Mouse (Mus musculus): ENCODE measurements around the gene Carm1. TPM values are rescaled to one million over a fixed set of nuclear protein-coding genes. Genes with fewer than 3 reads are reported as not detected.

Gene Carm1
- polyA plus RNA-seq (2012; rRNA removed): 47.7 and 54.6 TPM in 2 replicates

DNA sequence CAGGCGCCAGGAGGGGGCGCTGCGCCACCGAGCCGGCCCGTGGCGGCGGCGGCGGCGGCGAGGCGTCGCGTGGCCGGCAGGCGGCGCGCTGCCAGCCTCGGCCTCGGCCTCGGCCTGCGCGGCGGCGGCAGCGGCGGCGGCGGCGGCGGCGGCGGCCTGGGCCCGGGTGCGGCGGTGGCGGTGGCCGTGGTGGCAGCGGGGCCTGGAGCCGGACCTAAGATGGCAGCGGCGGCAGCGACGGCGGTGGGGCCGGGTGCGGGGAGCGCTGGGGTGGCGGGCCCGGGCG is at the start of gene Carm1:
Gene Carm1 (plus strand): TSS at position 106 of the 286 bp plus-strand sequence.
- WGBS: 29% methylated on average over 52 of the region's 52 CpGs
- Histone ChIP-seq H3K4me3 (ENCODE audit: insufficient read depth, low read depth, low read length) (peak within 1 kb of the TSS; percentile 92), H3K36me3 (ENCODE audit: control insufficient read depth, insufficient read depth, low read length) (no peaks in the 10 kb centered on the region), H3K27ac (ENCODE audit: insufficient read depth, low read depth, low read length) (peak within 1 kb of the TSS; percentile 84), H3K27me3 (replicated peaks; ENCODE audit: control insufficient read depth, insufficient read depth, low read length) (no peaks in the 10 kb centered on the region), H3K4me1 (ENCODE audit: control insufficient read depth, insufficient read depth, low read length) (peaks cover 7% of the 10 kb centered on the region; the same call in 1 of the 2 replicates)
- TF ChIP-seq CTCF (conservative IDR thresholded peaks at IDR 0.05; ENCODE audit: insufficient read depth, insufficient read length, low read depth, low read length) (no peak), POLR2A (IDR thresholded peaks at IDR 0.05; ENCODE audit: low read depth, low read length) (no peak)
- no peak for DNase-seq

- no peak overlapping the region for H3K27ac ChIP-seq (ENCODE audit: insufficient read depth, low read depth, low read length)
- H3K27me3 ChIP-seq (replicated peaks; ENCODE audit: control insufficient read depth, insufficient read depth, low read length): no peaks in the 10 kb centered on the region
- 91% methylated on average over 16 of the region's 16 CpGs for WGBS
- 0 out of 2 replicates have a peak, but pooled peaks cover 4% of the 10 kb centered on the region for H3K4me1 ChIP-seq (ENCODE audit: control insufficient read depth, insufficient read depth, low read length)
- no peak for DNase-seq
- H3K36me3 ChIP-seq (ENCODE audit: control insufficient read depth, insufficient read depth, low read length): no peaks in the 10 kb centered on the region
- H3K4me3 ChIP-seq (ENCODE audit: insufficient read depth, low read depth, low read length): no peak overlapping the region
- no peak for TF ChIP-seq CTCF (conservative IDR thresholded peaks at IDR 0.05; ENCODE audit: insufficient read depth, insufficient read length, low read depth, low read length)
- TF ChIP-seq POLR2A (IDR thresholded peaks at IDR 0.05; ENCODE audit: low read depth, low read length): no peak
Observed at GRCm38 (mm10) chr9:21497050-21497542, 49.6 kb upstream of the Carm1 start.

DNA sequence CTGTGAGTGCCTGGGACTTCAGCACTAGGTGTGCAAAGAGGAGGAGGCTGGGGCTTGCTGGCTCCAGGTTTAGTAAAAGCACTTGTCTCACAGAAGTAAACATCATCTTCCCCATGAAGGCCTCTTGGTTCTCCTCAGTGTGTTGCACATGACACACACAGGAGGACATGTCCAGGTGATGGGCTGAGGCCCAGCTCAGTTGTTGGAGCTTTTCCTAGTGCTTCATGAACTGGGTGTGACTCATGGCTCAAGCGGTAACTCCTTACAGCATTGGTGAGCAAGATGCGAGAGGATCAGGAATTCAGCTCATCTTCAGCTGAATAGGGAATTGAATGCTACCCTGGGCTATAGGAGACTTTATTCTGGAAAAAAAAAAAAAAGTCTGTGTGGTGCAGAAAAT is 49.0 kb upstream of the Carm1 start:
- TF ChIP-seq CTCF (conservative IDR thresholded peaks at IDR 0.05; ENCODE audit: insufficient read depth, insufficient read length, low read depth, low read length) (no peak), POLR2A (IDR thresholded peaks at IDR 0.05; ENCODE audit: low read depth, low read length) (no peak)
- Histone ChIP-seq H3K36me3 (ENCODE audit: control insufficient read depth, insufficient read depth, low read length) (no peaks in the 10 kb centered on the region), H3K27ac (ENCODE audit: insufficient read depth, low read depth, low read length) (no peak overlapping the region), H3K27me3 (replicated peaks; ENCODE audit: control insufficient read depth, insufficient read depth, low read length) (no peaks in the 10 kb centered on the region), H3K4me3 (ENCODE audit: insufficient read depth, low read depth, low read length) (no peak overlapping the region), H3K4me1 (ENCODE audit: control insufficient read depth, insufficient read depth, low read length) (0 out of 2 replicates have a peak, but pooled peaks cover 4% of the 10 kb centered on the region)
- 97% methylated on average over 2 of the region's 2 CpGs for WGBS
- DNase-seq: no peak

DNA sequence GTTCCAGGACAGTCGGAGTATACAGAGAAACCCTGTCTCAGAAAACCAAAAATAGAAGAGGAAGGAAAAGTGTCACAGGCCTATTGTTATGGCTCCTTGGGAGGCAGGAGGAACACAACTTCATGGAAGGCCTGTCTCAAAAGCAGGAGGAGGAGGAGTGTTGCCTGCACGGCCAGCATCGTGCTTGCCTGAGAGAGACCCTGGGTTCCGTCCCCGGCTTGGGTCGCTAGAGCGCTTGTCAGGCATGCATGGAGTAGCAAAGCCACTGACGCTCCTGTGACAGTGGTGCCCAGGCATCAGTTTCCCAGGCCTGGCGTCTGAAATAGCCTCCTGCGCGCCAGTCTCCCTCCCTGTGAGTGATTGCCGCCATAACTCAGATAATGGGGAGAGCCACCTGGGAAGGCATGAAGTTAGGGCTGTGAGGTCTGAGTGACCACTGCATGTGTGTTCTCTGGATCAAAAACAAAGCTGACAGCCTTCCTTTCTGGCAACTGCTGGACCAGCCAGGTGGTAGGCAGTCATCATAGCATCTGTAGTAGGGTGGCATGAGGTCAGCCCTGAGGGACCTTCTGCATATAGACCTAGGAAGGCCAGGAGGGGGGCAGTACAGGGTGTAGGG is 48.3 kb upstream of the Carm1 start:
- H3K4me1 ChIP-seq (ENCODE audit: control insufficient read depth, insufficient read depth, low read length): 0 out of 2 replicates have a peak, but pooled peaks cover 4% of the 10 kb centered on the region
- no peak overlapping the region for H3K4me3 ChIP-seq (ENCODE audit: insufficient read depth, low read depth, low read length)
- no peak for DNase-seq
- no peaks in the 10 kb centered on the region for H3K36me3 ChIP-seq (ENCODE audit: control insufficient read depth, insufficient read depth, low read length)
- H3K27me3 ChIP-seq (replicated peaks; ENCODE audit: control insufficient read depth, insufficient read depth, low read length): no peaks in the 10 kb centered on the region
- no peak for TF ChIP-seq CTCF (conservative IDR thresholded peaks at IDR 0.05; ENCODE audit: insufficient read depth, insufficient read length, low read depth, low read length)
- TF ChIP-seq POLR2A (IDR thresholded peaks at IDR 0.05; ENCODE audit: low read depth, low read length): no peak
- H3K27ac ChIP-seq (ENCODE audit: insufficient read depth, low read depth, low read length): no peak overlapping the region
- WGBS: 74% methylated on average over 12 of the region's 12 CpGs

DNA sequence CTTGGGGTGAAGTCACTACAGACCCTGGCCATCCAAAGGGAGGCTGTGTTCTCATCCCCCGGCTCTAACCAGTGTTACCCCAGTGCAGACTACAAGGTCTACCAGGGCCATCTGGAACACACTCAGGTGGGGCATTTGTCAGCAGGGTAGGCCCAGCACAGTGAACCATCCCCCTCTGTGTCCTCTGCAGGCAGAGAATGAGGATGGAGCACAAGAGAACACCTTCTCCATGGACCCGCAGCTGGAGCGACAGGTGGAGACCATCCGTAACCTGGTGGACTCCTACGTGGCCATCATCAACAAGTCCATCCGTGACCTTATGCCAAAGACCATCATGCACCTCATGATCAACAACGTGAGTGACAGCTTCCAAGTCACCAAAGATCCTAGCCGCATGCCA is 43.3 kb upstream of the Carm1 start:
- 92% methylated on average over 8 of the region's 8 CpGs for WGBS
- Histone ChIP-seq H3K27ac (ENCODE audit: insufficient read depth, low read depth, low read length) (no peak overlapping the region), H3K4me3 (ENCODE audit: insufficient read depth, low read depth, low read length) (no peak overlapping the region), H3K27me3 (replicated peaks; ENCODE audit: control insufficient read depth, insufficient read depth, low read length) (no peaks in the 10 kb centered on the region), H3K4me1 (ENCODE audit: control insufficient read depth, insufficient read depth, low read length) (no peaks in the 10 kb centered on the region), H3K36me3 (ENCODE audit: control insufficient read depth, insufficient read depth, low read length) (no peaks in the 10 kb centered on the region)
- no peak for DNase-seq
- TF ChIP-seq CTCF (conservative IDR thresholded peaks at IDR 0.05; ENCODE audit: insufficient read depth, insufficient read length, low read depth, low read length) (no peak), POLR2A (IDR thresholded peaks at IDR 0.05; ENCODE audit: low read depth, low read length) (no peak)

- no peak for TF ChIP-seq POLR2A (IDR thresholded peaks at IDR 0.05; ENCODE audit: low read depth, low read length)
- TF ChIP-seq CTCF (conservative IDR thresholded peaks at IDR 0.05; ENCODE audit: insufficient read depth, insufficient read length, low read depth, low read length): no peak
- H3K36me3 ChIP-seq (ENCODE audit: control insufficient read depth, insufficient read depth, low read length): no peaks in the 10 kb centered on the region
Observed at GRCm38 (mm10) chr9:21505767-21506166, 40.9 kb upstream of the Carm1 start.

GRCm38 (mm10) chr9:21507753-21508430 is 38.8 kb upstream of the Carm1 start:
- 72% methylated on average over 15 of the region's 15 CpGs for WGBS
- no peak for TF ChIP-seq POLR2A (IDR thresholded peaks at IDR 0.05; ENCODE audit: low read depth, low read length)
- no peak for TF ChIP-seq CTCF (conservative IDR thresholded peaks at IDR 0.05; ENCODE audit: insufficient read depth, insufficient read length, low read depth, low read length)
- DNase-seq: no peak
- Histone ChIP-seq H3K4me3 (ENCODE audit: insufficient read depth, low read depth, low read length) (no peak overlapping the region), H3K27me3 (replicated peaks; ENCODE audit: control insufficient read depth, insufficient read depth, low read length) (no peaks in the 10 kb centered on the region), H3K36me3 (ENCODE audit: control insufficient read depth, insufficient read depth, low read length) (no peaks in the 10 kb centered on the region), H3K27ac (ENCODE audit: insufficient read depth, low read depth, low read length) (no peak overlapping the region), H3K4me1 (ENCODE audit: control insufficient read depth, insufficient read depth, low read length) (peaks cover 2% of the 10 kb centered on the region; the same call in 1 of the 2 replicates)

More at GRCm38 (mm10) chr9:21505767-21506166, 40.9 kb upstream of the Carm1 start:
- no peak for DNase-seq
- peaks cover 2% of the 10 kb centered on the region; the same call in 1 of the 2 replicates for H3K4me1 ChIP-seq (ENCODE audit: control insufficient read depth, insufficient read depth, low read length)
- H3K27me3 ChIP-seq (replicated peaks; ENCODE audit: control insufficient read depth, insufficient read depth, low read length): no peaks in the 10 kb centered on the region
- H3K27ac ChIP-seq (ENCODE audit: insufficient read depth, low read depth, low read length): no peak overlapping the region
- no peak overlapping the region for H3K4me3 ChIP-seq (ENCODE audit: insufficient read depth, low read depth, low read length)
